Mouse (Mus musculus) right cerebral cortex, postnatal 25 days (tissue): Measurements from ENCODE around the gene Gas6.

ENCODE experiments used
- DNase-seq: peaks from one replicate; pipeline ENCODE4 v3.0.0; 2022

Gene Gas6

GRCm38 (mm10) chr8:13504894-13505674 is 10.8 kb upstream of the Gas6 start:
- DNase-seq = no peak

GRCm38 (mm10) chr8:13503936-13504606 is 9.8 kb upstream of the Gas6 start:
- DNase-seq = no peak

- DNase-seq = no peak
These were observed 6.9 kb upstream of the Gas6 start for GRCm38 (mm10) chr8:13501221-13501620.

GRCm38 (mm10) chr8:13493011-13493410 is 1.3 kb downstream of the Gas6 start:
- DNase-seq = no peak

GRCm38 (mm10) chr8:13492198-13492995 is 1.9 kb downstream of the Gas6 start:
- DNase-seq = no peak

GRCm38 (mm10) chr8:13491491-13492010 is 2.7 kb downstream of the Gas6 start:
- DNase-seq = no peak

GRCm38 (mm10) chr8:13489986-13490910 is 4.0 kb downstream of the Gas6 start:
- DNase-seq = no peak

GRCm38 (mm10) chr8:13489351-13489750 is 4.9 kb downstream of the Gas6 start:
- no peak for DNase-seq

GRCm38 (mm10) chr8:13483191-13483590 is 11.1 kb downstream of the Gas6 start:
- DNase-seq = no peak

GRCm38 (mm10) chr8:13482101-13482801 is 12.0 kb downstream of the Gas6 start:
- no peak for DNase-seq

- no peak for DNase-seq
These were observed 12.7 kb downstream of the Gas6 start for GRCm38 (mm10) chr8:13481596-13481995.

- DNase-seq = no peak
These were observed 13.2 kb downstream of the Gas6 start for GRCm38 (mm10) chr8:13481089-13481554.

- no peak for DNase-seq
These were observed 18.4 kb downstream of the Gas6 start for GRCm38 (mm10) chr8:13475892-13476291.

- no peak for DNase-seq
These were observed 22.0 kb downstream of the Gas6 start for GRCm38 (mm10) chr8:13472284-13472683.

GRCm38 (mm10) chr8:13471484-13471883 is 22.8 kb downstream of the Gas6 start:
- no peak for DNase-seq

- no peak for DNase-seq
These were observed 25.6 kb downstream of the Gas6 start for GRCm38 (mm10) chr8:13468737-13469136.

- no peak for DNase-seq
These were observed 27.3 kb downstream of the Gas6 start for GRCm38 (mm10) chr8:13466989-13467388.

- no peak for DNase-seq
These were observed 29.0 kb downstream of the Gas6 start for GRCm38 (mm10) chr8:13465324-13465723.

- no peak for DNase-seq
These were observed 31.9 kb downstream of the Gas6 start for GRCm38 (mm10) chr8:13462392-13462791.

- DNase-seq = peak; percentile 68
These were observed 32.4 kb downstream of the Gas6 start for GRCm38 (mm10) chr8:13461843-13462242.

GRCm38 (mm10) chr8:13461085-13461765 is 33.1 kb downstream of the Gas6 start:
- no peak for DNase-seq
